Mouse (Mus musculus) heart, adult 2 months (tissue): Measurements from ENCODE around the gene Tubd1.

Experiments
- CTCF ChIP-seq: fragments of 200-600 bp; IDR thresholded peaks from 2 replicates; pipeline ENCODE4 v1.8.1; 2022; ENCODE audit warnings: antibody characterized with exemption, mild to moderate bottlenecking, moderate library complexity
- POLR2A ChIP-seq: fragments of 200-500 bp; IDR thresholded peaks from 2 replicates; pipeline ENCODE4 v1.6.1; 2011; ENCODE audit warnings: mild to moderate bottlenecking, low read depth, low read length, control low read depth; ENCODE audit not compliant: insufficient read depth

DNA sequence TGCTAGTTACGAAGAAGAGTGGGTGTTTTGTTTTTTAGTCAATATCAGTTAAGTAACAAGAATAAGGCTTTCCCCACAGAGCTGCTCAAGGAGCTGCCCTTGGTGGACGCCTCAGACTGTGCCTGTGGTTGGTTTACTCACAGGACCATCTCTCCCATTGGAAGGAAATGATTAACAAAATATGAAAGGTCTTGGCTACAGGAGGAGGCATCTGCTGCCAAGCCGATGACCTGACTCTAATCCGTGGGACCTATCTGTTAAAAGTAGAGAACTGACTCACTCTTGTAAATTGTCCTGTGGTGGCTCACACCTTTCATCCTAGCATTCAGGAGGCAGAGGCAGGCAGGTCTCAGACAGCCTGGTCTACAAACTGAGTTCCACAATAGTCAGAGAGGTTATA is 17.3 kb upstream of the Tubd1 start:
- TF ChIP-seq POLR2A (no peak), CTCF (no peak)
